Mouse (Mus musculus): ENCODE data around the gene Mgat4a.

- no peak for TF ChIP-seq CTCF (IDR thresholded peaks at IDR 0.05; ENCODE audit: extremely low read depth, insufficient read depth, low read length)
- TF ChIP-seq POLR2A (IDR thresholded peaks at IDR 0.05; ENCODE audit: extremely low read depth, insufficient read depth, low read length), result no peak
Measured at GRCm38 (mm10) chr1:37566754-37567153, 25.9 kb upstream of the Mgat4a start.
